Mouse (Mus musculus) embryo, embryonic 11.5 days (tissue): Measurements from ENCODE around the gene Zfp131.

Experiments used
- DNase-seq: peaks from one replicate; pipeline ENCODE4 v3.0.0-alpha.2; 2012; ENCODE audit warnings: low read depth, low spot score

The Zfp131 gene

GRCm38 (mm10) chr13:119755141-119755547 is 35.5 kb downstream of the Zfp131 start:
- DNase-seq = no peak

- DNase-seq = no peak
Measured at GRCm38 (mm10) chr13:119754635-119755020, 36.1 kb downstream of the Zfp131 start.

- DNase-seq = no peak
Measured at GRCm38 (mm10) chr13:119753859-119754634, 36.6 kb downstream of the Zfp131 start.

GRCm38 (mm10) chr13:119746930-119747329 is 43.8 kb downstream of the Zfp131 start:
- no peak for DNase-seq

GRCm38 (mm10) chr13:119743470-119743869 is 47.2 kb downstream of the Zfp131 start:
- DNase-seq = no peak

GRCm38 (mm10) chr13:119742711-119743415 is 47.8 kb downstream of the Zfp131 start:
- no peak for DNase-seq

GRCm38 (mm10) chr13:119741390-119742237 is 49.1 kb downstream of the Zfp131 start:
- no peak for DNase-seq

- DNase-seq = no peak
Measured at GRCm38 (mm10) chr13:119731448-119731847, 59.2 kb downstream of the Zfp131 start.

GRCm38 (mm10) chr13:119729406-119729805 is 61.3 kb downstream of the Zfp131 start:
- no peak for DNase-seq

GRCm38 (mm10) chr13:119727608-119728387 is 62.9 kb downstream of the Zfp131 start:
- no peak for DNase-seq

GRCm38 (mm10) chr13:119724541-119724940 is 66.1 kb downstream of the Zfp131 start:
- no peak for DNase-seq

- DNase-seq = no peak
Measured at GRCm38 (mm10) chr13:119723368-119723767, 67.3 kb downstream of the Zfp131 start.

GRCm38 (mm10) chr13:119722447-119722846 is 68.2 kb downstream of the Zfp131 start:
- no peak for DNase-seq

GRCm38 (mm10) chr13:119716105-119716504 is 74.6 kb downstream of the Zfp131 start:
- DNase-seq = no peak
